In the genomic region with DNA sequence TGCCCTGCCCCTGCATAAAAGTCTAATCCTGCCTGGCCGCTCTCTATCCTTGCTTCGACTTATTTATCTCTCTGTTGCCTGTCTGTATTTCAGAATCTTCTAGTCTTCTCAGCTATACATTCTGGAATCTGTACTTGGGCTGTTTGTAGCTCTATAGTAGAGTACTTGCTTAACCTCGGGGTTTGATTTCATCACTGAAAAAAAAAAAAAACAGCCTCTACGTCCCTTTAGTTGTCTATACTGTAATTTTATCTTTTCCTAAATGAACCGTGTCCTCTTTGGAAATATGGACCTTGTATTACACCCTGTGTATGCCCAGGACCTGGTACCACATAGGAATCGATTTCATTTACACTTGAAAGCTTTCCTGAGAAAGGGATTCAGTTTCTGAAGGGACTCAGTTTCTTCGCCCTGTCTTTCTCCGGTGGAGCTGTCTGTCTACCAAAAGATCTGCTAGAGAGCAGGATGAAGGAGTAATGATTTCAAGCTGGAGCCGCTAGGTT, we compare ENCODE assay signal across 8 mouse cellular contexts. TPM values are rescaled to one million over a fixed set of nuclear protein-coding genes. Genes with fewer than 3 reads are reported as not detected.
DNase-seq lines count a peak whose midpoint lies in the region; ATAC-seq lines count a peak whose summit lies in the region.

No protein-coding gene starts in this region.

- H3K36me3 ChIP-seq in heart, embryonic 11.5 days (ENCODE audit: control insufficient read depth, insufficient read depth, low read length), result no peaks in the 10 kb centered on the region
- H3K36me3 ChIP-seq in hindbrain, embryonic 11.5 days (ENCODE audit: control insufficient read depth, insufficient read depth, low read length), result no peaks in the 10 kb centered on the region

- 38% methylated on average over 9 of the region's 9 CpGs for WGBS in heart, embryonic 11.5 days (ENCODE audit: insufficient replicate concordance)
- WGBS in hindbrain, embryonic 11.5 days, result 44% methylated on average over 9 of the region's 9 CpGs

- intact Hi-C loops in heart, postnatal 36 days (cut with DNase I), result no loop called here

- ATAC-seq in heart, embryonic 11.5 days (replicated peaks; ENCODE audit: insufficient number of reproducible peaks, low FRiP score, low TSS enrichment), result no peak
- no peak for ATAC-seq in hindbrain, embryonic 11.5 days (ENCODE audit: low FRiP score)
- peak; percentile 23; the same call in 1 of the 2 replicates for ATAC-seq in megakaryocyte-erythroid progenitor cell, adult 5-6 weeks (replicated peaks; ENCODE audit: low FRiP score, low TSS enrichment, poor library complexity, severe bottlenecking)

- H3K27ac ChIP-seq in heart, embryonic 11.5 days (ENCODE audit: low read depth, low read length), result peak overlapping the region; percentile 22; the same call in 1 of the 2 replicates
- no peak overlapping the region for H3K27ac ChIP-seq in hindbrain, embryonic 11.5 days (ENCODE audit: low read depth, low read length)

- H3K27me3 ChIP-seq in heart, embryonic 11.5 days (ENCODE audit: control insufficient read depth, insufficient read depth, low read length), result peaks cover 22% of the 10 kb centered on the region
- peaks cover 33% of the 10 kb centered on the region for H3K27me3 ChIP-seq in hindbrain, embryonic 11.5 days (ENCODE audit: control insufficient read depth, insufficient read depth, low read length)

- peak overlapping the region; percentile 51 for H3K4me3 ChIP-seq in heart, embryonic 11.5 days (ENCODE audit: low read depth, low read length)
- peak overlapping the region; percentile 41 for H3K4me3 ChIP-seq in hindbrain, embryonic 11.5 days (ENCODE audit: low read depth, low read length)

- H3K4me2 ChIP-seq in heart, embryonic 11.5 days, result peak overlapping the region; percentile 54
- H3K4me2 ChIP-seq in hindbrain, embryonic 11.5 days (replicated peaks; ENCODE audit: low read depth, low read length), result peak overlapping the region; percentile 36

- peak overlapping the region; percentile 49; the same call in 1 of the 2 replicates for H3K9ac ChIP-seq in heart, embryonic 11.5 days (ENCODE audit: low read depth, low read length)
- H3K9ac ChIP-seq in hindbrain, embryonic 11.5 days (ENCODE audit: low read depth, low read length), result no peak overlapping the region

- no peak for DNase-seq in heart, postnatal 36 days
- DNase-seq in MEL-GATA-1-ER (ENCODE audit: extremely low read depth, low read depth), result peak; percentile 13
- no peak for DNase-seq in hindbrain, embryonic 11.5 days (ENCODE audit: low spot score)
- no peak for DNase-seq in spleen, postnatal 10 days (ENCODE audit: low spot score in 2 of 2)
- DNase-seq in thymus, postnatal 14 days, result no peak
- no peak for DNase-seq in Muller cell, postnatal 12 days (ENCODE audit: inconsistent ontology term)

- H3K4me1 ChIP-seq in heart, embryonic 11.5 days (ENCODE audit: control insufficient read depth, insufficient read depth, low read length), result no peaks in the 10 kb centered on the region
- no peaks in the 10 kb centered on the region for H3K4me1 ChIP-seq in hindbrain, embryonic 11.5 days (replicated peaks; ENCODE audit: control insufficient read depth, insufficient read depth, low read length)

- H3K9me3 ChIP-seq in heart, embryonic 11.5 days (replicated peaks; ENCODE audit: control insufficient read depth, low read length), result no peaks in the 10 kb centered on the region
- H3K9me3 ChIP-seq in hindbrain, embryonic 11.5 days (ENCODE audit: control insufficient read depth, low read length), result no peaks in the 10 kb centered on the region

RNA-seq across cellular contexts. Expression of a gene that starts 0.4 kb away (rescaled TPM):
- polyA plus RNA-seq in heart, embryonic 11.5 days (2014; fragmentation: Nextera tagmentation; extraction: Ambion mirVana), result 178 and 186 TPM in 2 replicates
- total RNA-seq in heart, postnatal 36 days (2021), result 100 to 1,000 TPM; 224 to 261 TPM
- polyA plus RNA-seq in hindbrain, embryonic 11.5 days (2014; fragmentation: Nextera tagmentation; extraction: Ambion mirVana), result 167 and 173 TPM in 2 replicates
- 95.2 and 96.7 TPM in 2 replicates for total RNA-seq in megakaryocyte-erythroid progenitor cell, adult 5-6 weeks (2014; fragmentation: Nextera tagmentation)
- 109 and 115 TPM in 2 replicates for total RNA-seq in megakaryocyte-erythroid progenitor cell, adult 5-6 weeks (2017)

RNA-seq across cellular contexts. Expression of a gene that starts 14.9 kb away (rescaled TPM):
- polyA plus RNA-seq in heart, embryonic 11.5 days (2014; fragmentation: Nextera tagmentation; extraction: Ambion mirVana), result 2.8 and 3.0 TPM in 2 replicates
- total RNA-seq in heart, postnatal 36 days (2021), result under 1 TPM; 0.25 to 0.35 TPM
- 4.1 and 4.5 TPM in 2 replicates for polyA plus RNA-seq in hindbrain, embryonic 11.5 days (2014; fragmentation: Nextera tagmentation; extraction: Ambion mirVana)
- 2.2 and 2.8 TPM in 2 replicates for total RNA-seq in megakaryocyte-erythroid progenitor cell, adult 5-6 weeks (2014; fragmentation: Nextera tagmentation)
- 3.0 and 4.3 TPM in 2 replicates for total RNA-seq in megakaryocyte-erythroid progenitor cell, adult 5-6 weeks (2017)

RNA-seq across cellular contexts. Expression of a gene that starts 15.0 kb away (rescaled TPM):
- 81.3 and 84.3 TPM in 2 replicates for polyA plus RNA-seq in heart, embryonic 11.5 days (2014; fragmentation: Nextera tagmentation; extraction: Ambion mirVana)
- 10 to 100 TPM; 27.2 to 28.7 TPM for total RNA-seq in heart, postnatal 36 days (2021)
- 126 and 127 TPM in 2 replicates for polyA plus RNA-seq in hindbrain, embryonic 11.5 days (2014; fragmentation: Nextera tagmentation; extraction: Ambion mirVana)
- total RNA-seq in megakaryocyte-erythroid progenitor cell, adult 5-6 weeks (2014; fragmentation: Nextera tagmentation), result 127 and 155 TPM in 2 replicates
- 317 and 323 TPM in 2 replicates for total RNA-seq in megakaryocyte-erythroid progenitor cell, adult 5-6 weeks (2017)

Comparison
In these comparisons a context has a peak if more than half of its experiments do, and no peak if none do; other contexts are left out.
1. RNA of a gene that starts 15.0 kb away (total RNA-seq): 127 to 323 TPM in megakaryocyte-erythroid progenitor cell, adult 5-6 weeks; 27.2 to 28.7 TPM in heart, postnatal 36 days; every median in the first group is over 4 times any median in the second.